Mouse (Mus musculus) hindbrain, embryonic 16.5 days (tissue): ENCODE results near the gene Palm. TPM values are rescaled to one million over a fixed set of nuclear protein-coding genes. Genes with fewer than 3 reads are reported as not detected.

ENCODE experiments used
- ATAC-seq: fragments of 200-750 bp; cut with Nextera tagmentation; 2 replicates; pipeline ENCODE4 v1.8.0; 2017; ENCODE audit warnings: moderate TSS enrichment, moderate library complexity
- H3K27ac ChIP-seq: fragments of 300-500 bp; sonication (generic); 2 replicates; pipeline ENCODE4 v1.5.1; 2014; ENCODE audit warnings: low read depth, mild to moderate bottlenecking, control low read depth, low read length, moderate library complexity
- H3K27me3 ChIP-seq: fragments of 300-500 bp; sonication (generic); replicated peaks from 2 replicates; pipeline ENCODE4 v1.6.1; 2014; ENCODE audit warnings: low read length; ENCODE audit not compliant: control insufficient read depth, insufficient read depth
- H3K36me3 ChIP-seq: fragments of 300-500 bp; sonication (generic); 2 replicates; pipeline ENCODE4 v1.6.1; 2014; ENCODE audit warnings: mild to moderate bottlenecking, low read length, moderate library complexity, mixed read lengths; ENCODE audit not compliant: control insufficient read depth, insufficient read depth
- H3K4me1 ChIP-seq: fragments of 300-500 bp; sonication (generic); 2 replicates; pipeline ENCODE4 v1.6.1; 2014; ENCODE audit warnings: low read depth, low read length; ENCODE audit not compliant: control insufficient read depth, insufficient read depth
- H3K4me2 ChIP-seq: fragments of 300-500 bp; sonication (generic); 2 replicates; pipeline ENCODE4 v1.6.1; 2014; ENCODE audit warnings: mild to moderate bottlenecking, low read length, control low read depth, moderate library complexity
- H3K4me3 ChIP-seq: fragments of 300-500 bp; sonication (generic); 2 replicates; pipeline ENCODE4 v1.5.1; 2014; ENCODE audit warnings: mild to moderate bottlenecking, low read length, control low read depth, moderate library complexity
- H3K9ac ChIP-seq: fragments of 300-500 bp; sonication (generic); 2 replicates; pipeline ENCODE4 v1.6.1; 2014; ENCODE audit warnings: low read depth, mild to moderate bottlenecking, control low read depth, low read length, moderate library complexity
- H3K9me3 ChIP-seq: fragments of 300-500 bp; sonication (generic); 2 replicates; pipeline ENCODE4 v1.6.1; 2014; ENCODE audit warnings: mild to moderate bottlenecking, low read length, moderate library complexity; ENCODE audit not compliant: control insufficient read depth
- WGBS: fragments of 180-500 bp; shearing (Covaris S2); extraction: QIAGEN DNeasy Blood & Tissue Kit; methylation state at CpG from one replicate; pipeline ENCODE4 v1.1.7; 2014; 5-methylcytosine and 5-hydroxymethylcytosine counted together
- microRNA-seq: library from miRNA; unstranded; fragments of <30 nt; microRNA quantifications from one replicate; pipeline ENCODE4, GENCODE M21; 2017
- polyA plus RNA-seq: library from polyadenylated mRNA; unstranded; fragments of >200 nt; fragmentation: Nextera tagmentation; extraction: Ambion mirVana; gene quantifications from 2 replicates; pipeline ENCODE4 v1.2.1, GENCODE M21; 2015

Gene Palm
- polyA plus RNA-seq, 1 experiment from 2014 or later = 297 TPM

DNA sequence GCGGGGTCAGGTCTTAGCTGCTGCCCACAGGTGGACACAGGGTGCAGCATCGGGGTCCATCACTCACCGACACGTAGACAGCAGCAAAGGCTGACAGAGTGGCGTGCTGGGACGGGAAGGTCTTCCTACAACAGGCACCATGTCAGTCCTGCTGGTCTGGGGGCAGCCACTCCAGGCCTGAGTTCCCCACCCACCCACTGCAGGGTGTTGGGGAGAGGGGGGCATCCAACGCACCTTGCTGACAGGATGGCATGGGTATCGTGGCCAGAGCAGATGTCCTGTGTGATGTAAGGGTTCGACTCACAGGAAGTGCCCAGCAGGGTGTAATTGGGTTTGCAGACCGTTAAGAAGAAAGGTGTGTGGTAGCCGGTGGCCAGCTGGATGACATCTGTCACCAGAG is 73.2 kb downstream of the Palm start:
- peaks cover 32% of the 10 kb centered on the region for H3K36me3 ChIP-seq
- peaks cover 12% of the 10 kb centered on the region for H3K4me1 ChIP-seq
- H3K9me3 ChIP-seq = no peaks in the 10 kb centered on the region
- H3K4me2 ChIP-seq = no peak overlapping the region
- H3K9ac ChIP-seq = no peak overlapping the region
- no peaks in the 10 kb centered on the region for H3K27me3 ChIP-seq
- 78% methylated on average over 11 of the region's 11 CpGs for WGBS
- H3K4me3 ChIP-seq = no peak overlapping the region
- no peak for ATAC-seq
- no peak overlapping the region for H3K27ac ChIP-seq

Small RNA genes lying within 50 kb of the gene (microRNA-seq; reads per million reads assigned to microRNA genes)
- gene Mir6910 = not detected

Other genes starting within 250 kb of the Palm start
- 56.5 and 67.4 TPM in 2 replicates for gene Mier2, start 238.4 kb upstream of the Palm start, polyA plus RNA-seq
- not detected in 2 replicates for gene Theg, start 206.2 kb upstream of the Palm start, polyA plus RNA-seq
- 0.62 and 0.70 TPM in 2 replicates for gene C2cd4c, start 179.5 kb upstream of the Palm start, polyA plus RNA-seq
- gene Shc2, start 155.7 kb upstream of the Palm start, polyA plus RNA-seq = 13.7 and 27.7 TPM in 2 replicates
- gene Odf3l2, start 147.8 kb upstream of the Palm start, polyA plus RNA-seq = 0.37 and 0.89 TPM in 2 replicates
- gene Madcam1, start 129.0 kb upstream of the Palm start, polyA plus RNA-seq = 0.99 and 1.5 TPM in 2 replicates
- 107 and 124 TPM in 2 replicates for gene Tpgs1, start 124.2 kb upstream of the Palm start, polyA plus RNA-seq
- gene Cdc34, start 111.4 kb upstream of the Palm start, polyA plus RNA-seq = 73.5 and 84.7 TPM in 2 replicates
- 1.7 TPM in 2 replicates for gene Gzmm, start 104.6 kb upstream of the Palm start, polyA plus RNA-seq
- 1,077 and 1,193 TPM in 2 replicates for gene Bsg, start 89.1 kb upstream of the Palm start, polyA plus RNA-seq
- gene Hcn2, start 76.9 kb upstream of the Palm start, polyA plus RNA-seq = 1.2 and 1.4 TPM in 2 replicates
- 37.1 and 50.6 TPM in 2 replicates for gene Polrmt, start 47.0 kb upstream of the Palm start, polyA plus RNA-seq
- gene Fgf22, start 38.5 kb upstream of the Palm start, polyA plus RNA-seq = 1.9 and 3.1 TPM in 2 replicates
- gene Rnf126, start 26.6 kb upstream of the Palm start, polyA plus RNA-seq = 74.2 and 101 TPM in 2 replicates
- gene Fstl3, start 16.3 kb upstream of the Palm start, polyA plus RNA-seq = 2.6 and 3.0 TPM in 2 replicates
- 0.31 TPM in 1 of 2 replicates, not detected in the other for gene Prss57, start 2.6 kb upstream of the Palm start, polyA plus RNA-seq
- gene Misp, start 27.4 kb downstream of the Palm start, polyA plus RNA-seq = 0.46 and 0.59 TPM in 2 replicates
- 61.2 and 79.2 TPM in 2 replicates for gene Ptbp1, start 60.9 kb downstream of the Palm start, polyA plus RNA-seq
- 10.4 and 11.2 TPM in 2 replicates for gene Prtn3, start 80.9 kb downstream of the Palm start, polyA plus RNA-seq
- 387 and 426 TPM in 2 replicates for gene Plppr3, start 81.1 kb downstream of the Palm start, polyA plus RNA-seq
- gene Elane, start 92.7 kb downstream of the Palm start, polyA plus RNA-seq = 0.26 and 0.32 TPM in 2 replicates
- not detected in 2 replicates for gene Cfd, start 97.3 kb downstream of the Palm start, polyA plus RNA-seq
- gene Med16, start 115.4 kb downstream of the Palm start, polyA plus RNA-seq = 48.2 and 53.8 TPM in 2 replicates
- gene Gm26602, start 117.3 kb downstream of the Palm start, polyA plus RNA-seq = 1.4 and 18.3 TPM in 2 replicates
- gene Kiss1r, start 123.4 kb downstream of the Palm start, polyA plus RNA-seq = 3.1 and 3.7 TPM in 2 replicates
- gene R3hdm4, start 127.6 kb downstream of the Palm start, polyA plus RNA-seq = 293 and 300 TPM in 2 replicates
- 1.6 and 1.7 TPM in 2 replicates for gene Arid3a, start 133.5 kb downstream of the Palm start, polyA plus RNA-seq
- 97.7 and 102 TPM in 2 replicates for gene Wdr18, start 166.6 kb downstream of the Palm start, polyA plus RNA-seq
- 0.45 and 0.46 TPM in 2 replicates for gene Grin3b, start 177.1 kb downstream of the Palm start, polyA plus RNA-seq
- 11.7 and 17.4 TPM in 2 replicates for gene Tmem259, start 190.8 kb downstream of the Palm start, polyA plus RNA-seq
- 30.5 and 38.9 TPM in 2 replicates for gene Cnn2, start 195.0 kb downstream of the Palm start, polyA plus RNA-seq
- gene Abca7, start 202.9 kb downstream of the Palm start, polyA plus RNA-seq = 4.2 and 5.1 TPM in 2 replicates
- 1.7 and 2.2 TPM in 2 replicates for gene Arhgap45, start 223.1 kb downstream of the Palm start, polyA plus RNA-seq
- gene Polr2e, start 246.2 kb downstream of the Palm start, polyA plus RNA-seq = 141 and 143 TPM in 2 replicates